Mouse (Mus musculus) macrophage (primary cell): ENCODE data around the gene Astn2. TPM values are rescaled to one million over a fixed set of nuclear protein-coding genes. Genes with fewer than 3 reads are reported as not detected.

Experiments
- H3K27ac ChIP-seq: fragments of 350-480 bp; formaldehyde crosslinking; 2 replicates; pipeline ENCODE4 v1.9.0; 2021
- H3K36me3 ChIP-seq: fragments of 350-480 bp; formaldehyde crosslinking; 2 replicates; pipeline ENCODE4 v1.9.0; 2021; ENCODE audit errors: inconsistent target
- H3K4me3 ChIP-seq: fragments of 350-480 bp; formaldehyde crosslinking; 2 replicates; pipeline ENCODE4 v1.9.0; 2021; ENCODE audit errors: inconsistent target
- H3K79me2 ChIP-seq: fragments of 350-480 bp; formaldehyde crosslinking; 2 replicates; pipeline ENCODE4 v1.9.0; 2021; ENCODE audit errors: inconsistent target
- WGBS: methylation state at CpG from one replicate; pipeline ENCODE4 v1.1.7; 2026; ENCODE audit warnings: inconsistent platforms; ENCODE audit not compliant: missing documents; 5-methylcytosine and 5-hydroxymethylcytosine counted together
- polyA plus RNA-seq: library from polyadenylated mRNA; stranded (reverse); fragments of 250-400 nt; gene quantifications from 3 replicates; pipeline ENCODE4 v1.2.4, GENCODE M21; 2018; ENCODE audit warnings: inconsistent platforms

The Astn2 gene
- polyA plus RNA-seq, 1 experiment from 2014 or later, result not detected

DNA sequence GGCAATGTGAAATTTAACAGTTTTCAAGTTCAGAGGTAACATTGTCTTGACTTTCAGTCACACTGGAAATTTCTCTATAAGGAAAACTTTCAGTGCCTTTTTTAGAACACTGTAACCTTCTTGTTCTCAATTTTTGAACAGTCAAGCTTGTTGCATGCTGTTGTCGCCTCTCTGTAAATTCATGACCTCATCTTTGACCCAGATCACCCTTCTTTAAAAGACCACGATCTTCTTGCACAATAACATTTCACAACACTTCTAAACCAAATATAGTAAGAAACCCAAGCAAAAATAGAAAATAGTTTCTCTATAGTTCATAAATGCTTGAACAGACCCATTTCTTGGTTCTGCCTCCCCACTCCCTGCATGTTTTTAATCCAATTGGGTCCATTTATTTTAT is 473.5 kb downstream of the Astn2 start:
- Histone ChIP-seq H3K36me3 (no peaks in the 10 kb centered on the region), H3K4me3 (no peak overlapping the region), H3K79me2 (no peaks in the 10 kb centered on the region), H3K27ac (no peak overlapping the region)
- WGBS, result 48% methylated on average over 2 of the region's 2 CpGs

DNA sequence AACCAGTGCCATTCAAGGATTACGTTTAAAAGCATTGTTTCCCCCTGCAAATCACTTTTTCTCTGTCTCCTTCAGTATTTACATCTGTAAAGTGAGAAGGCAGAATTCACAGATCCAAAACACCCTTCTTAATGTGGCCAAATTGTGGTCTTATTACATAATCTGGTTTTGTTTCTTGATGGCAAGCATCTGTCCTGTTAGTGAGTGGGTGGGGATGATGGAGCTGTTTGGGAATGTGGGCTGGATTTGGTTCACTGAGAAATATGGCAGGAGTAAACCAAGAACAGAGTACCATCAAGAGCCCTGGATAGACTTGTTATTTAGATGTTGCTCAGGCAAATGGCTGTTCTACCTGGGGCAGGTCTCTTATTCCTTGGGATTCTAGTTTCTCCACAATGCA is 484.1 kb downstream of the Astn2 start:
- no peak overlapping the region for H3K4me3 ChIP-seq
- H3K36me3 ChIP-seq, result no peaks in the 10 kb centered on the region
- no peak overlapping the region for H3K27ac ChIP-seq
- WGBS, result 79% methylated on average over 1 of the region's 1 CpGs
- no peaks in the 10 kb centered on the region for H3K79me2 ChIP-seq

DNA sequence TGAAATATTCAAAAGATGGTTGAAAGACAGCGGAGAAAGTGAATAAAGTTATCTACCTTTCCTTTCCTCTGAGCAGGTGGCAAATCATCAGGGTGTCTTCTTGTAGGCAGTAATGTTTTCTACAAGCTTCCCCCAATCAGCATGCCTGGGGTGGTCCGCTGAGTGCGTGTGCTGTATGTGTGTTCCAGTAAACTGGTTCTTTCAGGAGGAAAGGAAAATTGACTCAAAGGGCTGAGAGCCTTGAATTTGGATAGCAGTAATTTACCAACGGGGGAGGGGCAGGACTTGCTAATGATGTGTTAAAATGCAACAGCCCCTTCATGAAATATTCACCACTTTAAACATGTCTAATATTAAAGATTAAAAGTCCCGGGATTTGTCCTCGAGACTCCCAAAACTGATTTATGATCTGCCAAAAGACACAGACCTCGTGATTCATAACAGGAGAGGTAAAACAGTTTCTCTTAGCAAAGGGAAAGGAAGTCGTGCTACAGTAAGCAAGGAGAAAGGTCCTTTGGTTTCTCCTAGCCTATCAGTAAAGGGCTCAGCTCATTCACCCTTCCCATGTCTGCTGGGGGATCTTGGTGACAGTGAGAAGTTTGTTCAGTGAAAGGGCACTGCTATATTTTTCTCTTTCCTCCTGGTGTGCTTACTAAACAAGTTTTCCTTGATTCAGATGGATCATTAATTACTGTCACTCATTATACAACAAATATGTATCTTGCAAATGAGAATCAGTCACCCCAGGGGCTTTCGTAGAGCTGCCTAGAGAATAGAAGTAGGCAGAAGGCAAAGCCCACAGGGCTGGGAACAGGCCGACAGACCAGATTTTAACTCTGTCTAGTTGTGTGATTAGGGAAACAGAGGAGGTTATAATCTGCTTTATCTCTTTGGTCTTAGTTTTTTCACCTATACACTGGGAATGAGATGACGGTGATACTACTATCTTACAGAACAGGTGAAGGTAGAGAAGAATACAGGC is 488.1 kb downstream of the Astn2 start:
- no peaks in the 10 kb centered on the region for H3K36me3 ChIP-seq
- no peak overlapping the region for H3K4me3 ChIP-seq
- WGBS, result 81% methylated on average over 11 of the region's 11 CpGs
- no peak overlapping the region for H3K27ac ChIP-seq
- no peaks in the 10 kb centered on the region for H3K79me2 ChIP-seq

DNA sequence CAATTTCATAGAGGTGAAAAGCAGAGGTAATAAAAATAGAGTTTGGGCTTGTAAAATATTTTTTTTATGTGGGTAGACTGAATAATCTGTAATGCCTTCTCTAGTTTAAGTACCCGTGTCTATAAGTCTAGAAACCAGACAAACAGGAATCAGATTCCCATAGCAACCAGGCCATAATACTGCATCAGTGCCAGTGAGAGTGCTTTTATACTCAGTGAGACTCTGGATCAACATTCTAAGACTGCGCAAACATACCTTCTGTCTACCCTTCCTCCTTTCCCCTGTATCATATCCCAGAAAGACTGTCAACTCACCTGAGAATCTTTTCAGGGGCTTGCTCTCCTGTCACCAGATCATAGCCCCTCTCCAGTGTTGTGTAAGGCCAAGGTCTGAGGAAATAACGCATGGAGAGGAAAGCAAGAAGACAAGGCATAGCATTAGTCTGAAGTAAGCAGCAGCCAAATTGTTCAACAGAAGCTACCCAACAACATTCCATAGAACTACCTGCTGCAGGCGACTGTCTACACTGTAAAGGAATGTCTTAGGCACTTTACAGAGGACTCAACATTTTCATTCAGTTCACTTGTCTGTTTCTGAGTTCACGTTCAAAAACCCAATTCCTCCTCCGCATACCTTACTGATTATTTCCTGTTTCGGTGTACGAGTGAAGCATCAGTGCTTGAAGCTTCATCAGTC is 492.0 kb downstream of the Astn2 start:
- Histone ChIP-seq H3K27ac (no peak overlapping the region), H3K4me3 (no peak overlapping the region), H3K79me2 (no peaks in the 10 kb centered on the region), H3K36me3 (no peaks in the 10 kb centered on the region)
- 80% methylated on average over 8 of the region's 8 CpGs for WGBS

DNA sequence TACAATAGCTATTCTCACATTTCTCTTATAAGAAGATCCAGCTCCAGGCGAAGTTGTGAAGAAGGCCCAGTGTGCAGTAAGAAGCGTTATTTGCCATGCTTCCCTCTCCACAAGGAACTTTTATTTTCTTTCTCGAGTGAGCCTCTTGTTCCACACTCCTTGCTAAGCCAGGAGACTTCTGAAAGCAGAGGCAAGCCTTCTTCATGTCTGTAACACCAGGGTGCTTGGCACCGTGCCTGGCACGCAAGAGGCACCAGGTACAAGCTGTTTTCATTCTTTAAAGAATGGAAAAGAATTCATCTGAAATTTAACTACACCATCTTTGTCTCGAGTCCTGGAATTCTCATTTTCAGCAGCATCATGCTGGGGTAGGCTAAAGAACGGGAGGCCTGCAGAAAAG is 496.8 kb downstream of the Astn2 start:
- Histone ChIP-seq H3K79me2 (no peaks in the 10 kb centered on the region), H3K4me3 (no peak overlapping the region), H3K36me3 (no peaks in the 10 kb centered on the region), H3K27ac (no peak overlapping the region)
- 70% methylated on average over 7 of the region's 7 CpGs for WGBS

DNA sequence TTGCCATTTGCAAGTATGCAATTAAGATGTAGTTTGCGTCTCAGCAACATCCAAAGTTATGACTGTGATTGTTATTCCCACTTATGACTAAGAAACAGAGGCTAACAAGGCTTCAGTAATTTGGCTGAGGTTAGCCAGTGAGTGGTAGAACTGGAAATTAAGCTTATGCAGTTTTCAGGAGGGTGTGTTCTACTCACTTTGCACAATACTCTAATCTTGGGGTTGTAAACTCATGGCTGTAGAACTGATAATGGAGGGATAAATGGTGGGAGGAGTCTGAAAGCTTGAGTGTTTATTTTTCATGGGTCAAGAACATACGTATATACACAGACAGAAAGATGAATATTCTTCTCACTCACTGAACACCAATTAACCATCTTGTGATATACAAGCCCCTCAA is 499.4 kb downstream of the Astn2 start:
- Histone ChIP-seq H3K27ac (no peak overlapping the region), H3K4me3 (no peak overlapping the region), H3K36me3 (no peaks in the 10 kb centered on the region), H3K79me2 (no peaks in the 10 kb centered on the region)
- 86% methylated on average over 2 of the region's 2 CpGs for WGBS

DNA sequence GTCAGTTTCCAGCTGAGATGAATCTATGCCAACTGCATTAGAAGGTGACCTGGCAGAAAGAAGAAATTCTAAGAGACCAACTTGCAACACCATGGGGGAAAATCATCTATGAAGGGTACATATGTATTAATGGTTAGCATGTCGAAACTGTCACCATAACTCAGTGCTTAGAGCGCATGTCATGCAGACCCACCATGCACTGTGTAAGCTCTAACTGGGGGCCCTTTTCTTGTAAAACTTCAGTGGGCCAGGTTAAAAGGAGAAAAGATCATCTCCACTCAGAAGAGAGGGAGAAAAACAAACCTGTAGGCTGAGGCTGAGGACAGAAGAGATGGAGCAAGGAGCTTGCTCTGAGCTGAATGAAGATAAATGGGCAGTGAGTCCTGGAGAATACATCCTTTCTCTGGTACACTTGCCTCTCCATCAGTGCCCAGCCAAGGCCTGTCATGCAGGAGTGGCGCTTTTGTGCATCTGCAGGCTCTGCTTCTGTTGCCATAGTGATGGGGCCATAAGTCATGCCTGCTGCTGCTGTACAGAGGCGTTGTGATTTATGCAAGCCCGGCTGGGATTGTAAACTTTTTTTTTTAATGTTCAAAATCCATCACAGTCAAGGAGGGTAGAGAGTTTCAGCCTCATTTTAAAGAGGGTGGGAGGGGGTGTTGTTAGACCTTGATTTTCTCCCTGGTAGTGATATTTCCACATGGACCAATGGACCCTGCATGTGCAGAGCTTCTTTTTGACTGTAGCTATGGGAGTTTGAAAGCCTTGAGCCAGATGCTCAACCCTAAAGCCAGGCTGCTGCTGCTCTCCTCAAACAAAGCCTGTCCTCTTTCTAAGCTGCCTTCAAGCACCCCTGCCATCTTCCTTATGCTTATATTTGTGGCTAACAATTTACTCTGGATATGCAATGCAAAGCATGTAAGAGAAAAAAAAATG is 508.1 kb downstream of the Astn2 start:
- H3K27ac ChIP-seq, result no peak overlapping the region
- 82% methylated on average over 5 of the region's 5 CpGs for WGBS

DNA sequence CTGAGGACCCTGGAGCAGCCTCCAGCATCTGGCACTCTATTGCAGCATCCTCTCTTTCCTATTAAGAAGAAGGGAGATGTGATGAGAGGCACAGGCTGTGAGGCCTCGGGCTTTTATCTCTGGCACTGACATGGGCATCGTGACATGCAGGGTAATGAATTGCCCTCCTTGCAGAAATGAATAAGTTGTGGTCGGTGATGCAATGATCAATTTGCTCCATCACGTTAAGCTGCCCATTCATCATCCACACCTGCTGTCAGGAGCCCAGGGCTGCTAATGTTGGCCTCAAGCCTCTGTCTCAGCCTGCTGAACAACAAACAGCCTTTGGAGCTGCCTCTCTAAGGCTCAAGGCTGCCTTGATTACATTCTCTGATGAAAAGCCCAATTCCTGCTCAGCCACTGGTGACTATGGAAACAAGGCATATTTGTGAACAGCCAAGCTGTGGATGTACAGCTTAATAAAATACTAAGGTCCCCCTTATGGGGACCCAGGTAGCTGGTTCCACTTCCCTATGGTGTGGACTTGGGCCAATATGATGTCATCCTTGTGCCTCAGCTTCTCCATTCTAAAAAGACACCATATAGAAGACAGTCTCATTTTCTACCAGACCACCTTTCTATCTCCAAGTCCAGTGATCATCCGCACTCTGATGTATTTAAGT is 515.9 kb downstream of the Astn2 start:
- WGBS, result 87% methylated on average over 5 of the region's 5 CpGs
- Histone ChIP-seq H3K4me3 (no peak overlapping the region), H3K79me2 (no peaks in the 10 kb centered on the region), H3K36me3 (no peaks in the 10 kb centered on the region), H3K27ac (no peak overlapping the region)

More for the DNA sequence above, 508.1 kb downstream of the Astn2 start:
- no peak overlapping the region for H3K4me3 ChIP-seq
- no peaks in the 10 kb centered on the region for H3K79me2 ChIP-seq
- no peaks in the 10 kb centered on the region for H3K36me3 ChIP-seq

DNA sequence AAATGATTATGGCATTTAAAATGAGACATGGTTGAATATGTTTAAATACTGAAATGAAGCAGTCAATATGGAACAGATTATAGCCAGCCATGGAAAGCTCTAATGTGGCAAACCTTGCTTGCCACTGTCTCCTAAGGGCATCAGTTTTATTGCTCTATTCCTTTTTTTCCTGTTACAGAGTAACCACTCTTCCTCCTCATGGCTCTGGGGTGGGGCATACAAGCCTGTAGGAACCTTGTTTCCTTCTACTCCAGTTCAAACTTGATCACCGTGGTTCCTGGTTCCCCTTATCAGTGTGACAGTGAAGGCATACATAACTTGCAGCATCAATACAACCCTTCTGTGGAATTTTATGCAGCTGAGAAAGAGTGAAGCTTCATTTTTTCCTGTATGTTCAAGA is 517.5 kb downstream of the Astn2 start:
- WGBS, result 43% methylated on average over 1 of the region's 1 CpGs
- Histone ChIP-seq H3K79me2 (no peaks in the 10 kb centered on the region), H3K27ac (no peak overlapping the region), H3K36me3 (no peaks in the 10 kb centered on the region), H3K4me3 (no peak overlapping the region)

DNA sequence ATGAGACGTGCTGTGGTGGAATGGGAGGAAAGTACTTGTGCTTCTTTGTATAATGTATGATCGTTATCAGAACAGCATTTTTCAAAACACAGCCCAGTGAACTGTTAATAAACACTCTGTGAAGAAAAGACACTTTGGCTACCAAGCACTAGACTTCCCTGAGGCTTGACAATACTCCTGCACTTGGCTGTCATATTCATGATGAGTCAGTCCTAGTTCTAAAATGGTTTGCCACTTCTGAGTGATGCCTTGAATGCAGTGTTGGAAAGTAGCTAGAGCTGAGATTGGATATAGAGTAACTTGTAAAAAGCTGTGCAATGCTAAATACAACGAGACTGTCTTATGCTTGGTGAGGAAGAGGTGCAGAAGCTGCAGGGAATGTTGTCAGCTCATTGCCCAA is 518.5 kb downstream of the Astn2 start:
- no peak overlapping the region for H3K4me3 ChIP-seq
- H3K36me3 ChIP-seq, result no peaks in the 10 kb centered on the region
- 82% methylated on average over 3 of the region's 3 CpGs for WGBS
- H3K79me2 ChIP-seq, result no peaks in the 10 kb centered on the region
- no peak overlapping the region for H3K27ac ChIP-seq

DNA sequence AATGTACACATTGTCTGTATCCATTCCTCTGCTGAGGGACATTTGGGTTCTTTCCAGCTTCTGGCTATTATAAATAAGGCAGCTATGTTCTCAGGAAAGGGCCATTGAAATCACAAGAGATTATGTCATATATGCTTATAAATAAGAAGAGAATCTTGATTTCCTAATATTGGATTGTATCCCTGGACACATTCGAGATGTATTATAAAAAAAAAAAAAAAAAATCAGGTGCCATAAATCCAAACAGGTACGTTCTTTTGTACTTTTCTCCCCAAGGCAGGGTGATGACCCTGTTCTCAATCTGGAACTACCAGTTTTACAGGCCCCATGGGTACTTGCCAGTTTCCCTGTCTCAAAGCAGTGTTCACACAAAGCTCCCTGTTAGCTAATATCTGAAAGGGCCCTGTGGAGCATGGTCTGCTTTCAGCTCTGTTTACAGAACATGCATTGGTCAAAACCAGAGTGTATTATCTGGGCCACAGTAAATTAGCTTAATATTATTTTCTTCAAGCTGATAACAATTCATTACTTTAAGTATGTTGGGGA is 530.1 kb downstream of the Astn2 start:
- 86% methylated on average over 2 of the region's 2 CpGs for WGBS
- no peak overlapping the region for H3K27ac ChIP-seq
- H3K36me3 ChIP-seq, result no peaks in the 10 kb centered on the region
- H3K79me2 ChIP-seq, result no peaks in the 10 kb centered on the region
- H3K4me3 ChIP-seq, result no peak overlapping the region

DNA sequence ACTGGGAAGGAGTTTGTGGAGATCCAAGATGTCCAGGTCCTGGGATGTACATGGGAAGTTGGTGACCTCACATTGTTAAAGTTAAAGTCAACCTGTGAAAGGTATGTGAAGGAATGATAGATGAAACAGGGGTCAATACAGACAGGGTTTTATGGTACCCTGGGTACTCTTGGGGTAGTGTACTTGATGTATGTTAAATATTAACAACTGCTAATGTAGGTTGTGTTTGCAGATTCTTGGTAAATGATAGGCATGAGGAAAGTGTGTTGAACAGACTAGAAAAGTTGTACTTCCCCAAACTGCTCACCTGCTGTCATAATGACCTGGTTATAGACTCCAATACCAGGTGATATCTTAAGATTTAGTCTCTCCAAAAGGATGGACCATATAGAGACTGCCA is 539.9 kb downstream of the Astn2 start:
- Histone ChIP-seq H3K4me3 (no peak overlapping the region), H3K27ac (no peak overlapping the region), H3K79me2 (no peaks in the 10 kb centered on the region), H3K36me3 (no peaks in the 10 kb centered on the region)

DNA sequence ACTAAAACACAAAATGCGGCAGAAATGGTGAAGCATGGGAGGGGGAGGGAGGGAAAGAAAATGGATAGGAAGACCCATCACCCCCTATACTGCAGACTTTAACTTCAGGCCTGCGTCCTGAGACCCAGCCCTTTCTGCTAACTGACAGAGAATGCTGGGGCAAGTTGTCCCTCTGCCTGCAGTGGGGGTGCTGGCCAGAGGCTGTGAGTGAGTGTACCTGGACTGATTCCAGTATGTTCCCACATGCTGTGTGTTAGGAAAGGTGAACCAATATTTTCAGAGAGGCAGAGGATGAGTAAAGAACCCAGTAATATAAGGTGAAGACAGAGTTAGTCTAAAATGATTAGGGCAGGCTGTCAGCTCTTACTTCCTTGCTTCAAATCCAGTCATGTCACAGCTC is 561.2 kb downstream of the Astn2 start:
- Histone ChIP-seq H3K27ac (no peak overlapping the region), H3K79me2 (no peaks in the 10 kb centered on the region), H3K4me3 (no peak overlapping the region), H3K36me3 (no peaks in the 10 kb centered on the region)
- WGBS, result 100% methylated on average over 1 of the region's 2 CpGs

DNA sequence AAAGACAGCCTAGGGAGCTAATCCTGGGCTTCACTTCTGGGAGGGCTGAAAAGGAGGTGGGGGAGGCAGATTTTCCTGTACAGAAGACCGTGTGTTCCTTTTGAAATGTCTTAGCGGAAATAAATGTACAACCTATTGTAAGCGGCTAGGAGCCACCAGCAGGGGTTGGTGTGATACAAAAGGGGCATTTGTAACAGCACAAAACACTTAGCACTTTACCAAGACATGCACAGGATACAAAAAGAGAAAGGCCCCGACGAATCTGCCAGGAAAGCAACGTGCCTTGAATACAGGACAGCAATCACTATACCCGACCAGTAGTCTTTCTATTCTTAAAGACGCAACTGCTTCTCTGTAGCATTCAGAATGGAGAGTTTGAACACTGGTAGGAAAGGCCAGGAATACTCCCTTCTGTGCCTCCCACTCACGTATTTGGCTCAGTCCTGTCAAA is 564.8 kb downstream of the Astn2 start:
- WGBS, result 83% methylated on average over 9 of the region's 9 CpGs
- Histone ChIP-seq H3K36me3 (no peaks in the 10 kb centered on the region), H3K79me2 (no peaks in the 10 kb centered on the region), H3K4me3 (no peak overlapping the region), H3K27ac (no peak overlapping the region)
